Comparison of ENCODE assay signal across 31 mouse cellular contexts in the genomic region with DNA sequence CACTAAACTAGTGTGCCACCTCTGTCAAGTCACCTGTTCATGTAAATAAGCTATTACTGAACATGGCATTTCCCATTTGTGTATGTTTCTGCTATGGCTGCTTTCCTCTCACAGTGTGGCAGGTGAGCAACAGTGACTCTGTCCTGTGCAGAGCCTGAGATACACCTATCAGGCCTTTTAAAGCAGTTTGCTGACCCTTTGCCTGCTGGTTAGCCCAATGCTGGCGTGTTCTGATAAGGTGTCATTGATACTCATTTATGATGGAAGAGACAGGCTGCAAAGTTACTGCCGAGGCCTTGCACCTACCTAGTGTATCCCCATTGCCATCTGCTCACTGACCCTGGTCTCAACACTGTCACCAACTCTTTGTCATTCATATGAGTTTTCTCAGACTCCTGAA.
A peak's percentile ranks its signal among the peaks of the same experiment; 100 is the strongest.
DNase-seq lines count a peak whose midpoint lies in the region; ATAC-seq and TF ChIP-seq lines count a peak whose summit lies in the region.
"Had no signal": no experiment of that assay in that cellular context is flagged by ENCODE, and none has a peak within 500 bp of the region (broad histone marks: within the 10 kb centered on the region; RNA-seq: fewer than 3 reads in every experiment).

No protein-coding gene starts in this region.

- H3K4me2 ChIP-seq in liver, embryonic 15.5 days: peak overlapping the region; percentile 29
- H3K4me2 ChIP-seq: forebrain, embryonic 13.5 days; hindbrain, embryonic 15.5 days; limb, embryonic 12.5 days; neural tube, embryonic 12.5 days had no signal

- peaks cover 91% of the 10 kb centered on the region for H3K36me3 ChIP-seq in megakaryocyte, embryonic 14.5 days (replicated peaks; ENCODE audit: low read length)
- peaks cover 3% of the 10 kb centered on the region; the same call in 1 of the 2 replicates for H3K36me3 ChIP-seq in liver, embryonic 15.5 days (replicated peaks)
- H3K36me3 ChIP-seq: hindbrain, embryonic 15.5 days; limb, embryonic 12.5 days; midbrain, embryonic 10.5 days; neural tube, embryonic 12.5 days had no signal

- WGBS in liver, embryonic 15.5 days (ENCODE audit: insufficient replicate concordance): 26% methylated on average over 2 of the region's 2 CpGs

- peak overlapping the region; percentile 15 for H3K4me3 ChIP-seq in megakaryocyte, embryonic 14.5 days (replicated peaks)
- no peak overlapping the region for H3K4me3 ChIP-seq in liver, embryonic 15.5 days (replicated peaks)
- no peak overlapping the region for H3K4me3 ChIP-seq in left cerebral cortex, adult 2 months
- H3K4me3 ChIP-seq: forebrain, embryonic 13.5 days; heart, embryonic 10.5 days; hindbrain, embryonic 15.5 days; limb, embryonic 12.5 days; midbrain, embryonic 10.5 days; myocyte; neural tube, embryonic 12.5 days had no signal

- H3K27ac ChIP-seq in liver, embryonic 15.5 days (replicated peaks): peak overlapping the region; percentile 73
- H3K27ac ChIP-seq in left cerebral cortex, adult 2 months: no peak overlapping the region
- H3K27ac ChIP-seq: forebrain, embryonic 13.5 days; heart, embryonic 10.5 days; hindbrain, embryonic 15.5 days; kidney, postnatal 0 days; limb, embryonic 12.5 days; midbrain, embryonic 10.5 days; neural tube, embryonic 12.5 days had no signal

- no peaks in the 10 kb centered on the region for H3K9me3 ChIP-seq in megakaryocyte, embryonic 14.5 days
- H3K9me3 ChIP-seq in liver, embryonic 15.5 days (replicated peaks): no peaks in the 10 kb centered on the region
- H3K9me3 ChIP-seq: forebrain, embryonic 13.5 days; G1E; heart, embryonic 10.5 days; hindbrain, embryonic 15.5 days; limb, embryonic 12.5 days; midbrain, embryonic 10.5 days; neural tube, embryonic 12.5 days had no signal

- no peaks in the 10 kb centered on the region for H3K27me3 ChIP-seq in megakaryocyte, embryonic 14.5 days (replicated peaks)
- H3K27me3 ChIP-seq in liver, embryonic 15.5 days: no peaks in the 10 kb centered on the region
- H3K27me3 ChIP-seq: forebrain, embryonic 13.5 days; hindbrain, embryonic 15.5 days; limb, embryonic 12.5 days; neural tube, embryonic 12.5 days; Patski had no signal

- no peak for TF ChIP-seq CTCF in left cerebral cortex, adult 2 months (IDR thresholded peaks at IDR 0.05)

- intact Hi-C loops in left cerebral cortex, adult 2 months (cut with DNase I): no loop called here

- peak; percentile 65 for DNase-seq in liver
- no peak for DNase-seq in layer of hippocampus, adult 18-20 months (ENCODE audit: low spot score in 2 of 2)
- no peak for DNase-seq in adrenal gland, postnatal 14 days
- no peak for DNase-seq in left cerebral cortex, adult 2 months (ENCODE audit: extremely low spot score in 1 of 2, low spot score in 2 of 2)
- DNase-seq: adrenal gland, postnatal 25 days; cerebellum, adult 2 months; cerebellum, postnatal 14 days; gastrocnemius, postnatal 10 days; heart, postnatal 4 days; kidney, adult 2 months; kidney, postnatal 4 days; lung, adult 18-20 months; lung, postnatal 4 days; right cerebral cortex, adult 18-20 months; spleen, adult 18-20 months; thymus, postnatal 14 days had no signal

- no peak for ATAC-seq in megakaryocyte, adult 5-6 weeks (ENCODE audit: poor library complexity, severe bottlenecking)
- peak; percentile 43 for ATAC-seq in liver, embryonic 15.5 days (ENCODE audit: insufficient read depth)
- ATAC-seq: forebrain, embryonic 13.5 days; inflammation-experienced regulatory T-cells, adult 6 months; lung, postnatal 0 days; Patski had no signal

- H3K9ac ChIP-seq in liver, embryonic 15.5 days: 0 out of 2 replicates have a peak overlapping the region, but pooled peaks have one; percentile 12
- H3K9ac ChIP-seq: forebrain, embryonic 13.5 days; hindbrain, embryonic 15.5 days; limb, embryonic 12.5 days; neural tube, embryonic 12.5 days had no signal

- peaks cover 97% of the 10 kb centered on the region for H3K4me1 ChIP-seq in megakaryocyte, embryonic 14.5 days
- H3K4me1 ChIP-seq in liver, embryonic 15.5 days (replicated peaks): peaks cover 63% of the 10 kb centered on the region
